Mouse (Mus musculus) stomach, postnatal 0 days (tissue): ENCODE data around the gene Rfx1.

ENCODE experiments used
- CTCF ChIP-seq: IDR thresholded peaks from 2 replicates; pipeline ENCODE4 v1.5.1; 2016; ENCODE audit warnings: antibody characterized with exemption, low read depth, mild to moderate bottlenecking, moderate library complexity
- EP300 ChIP-seq: optimal IDR thresholded peaks from 2 replicates; pipeline ENCODE3; 2016; ENCODE audit warnings: antibody characterized with exemption

DNA sequence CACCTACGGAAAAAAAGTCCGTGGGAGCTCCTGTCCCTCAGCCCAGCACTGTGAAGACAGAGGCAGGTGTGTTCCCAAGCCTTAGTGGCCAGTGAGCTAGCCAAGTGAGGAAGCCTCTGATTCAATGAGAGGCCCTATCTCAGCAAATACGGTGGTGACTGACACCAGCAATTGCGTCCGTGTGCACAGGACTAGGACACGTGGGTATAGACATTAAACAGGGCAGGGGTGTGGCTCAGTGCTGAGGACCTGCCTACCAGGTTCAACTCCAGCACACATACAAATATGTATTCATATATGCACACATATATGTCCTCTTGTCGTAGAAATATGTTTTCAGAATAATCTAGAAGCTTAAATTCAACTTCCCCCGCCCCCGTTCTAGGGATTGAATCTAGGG is 46.9 kb upstream of the Rfx1 start:
- no peak for TF ChIP-seq EP300
- no peak for TF ChIP-seq CTCF
